Mouse (Mus musculus): ENCODE results near the gene Kif13a.

Kif13a gene

DNA sequence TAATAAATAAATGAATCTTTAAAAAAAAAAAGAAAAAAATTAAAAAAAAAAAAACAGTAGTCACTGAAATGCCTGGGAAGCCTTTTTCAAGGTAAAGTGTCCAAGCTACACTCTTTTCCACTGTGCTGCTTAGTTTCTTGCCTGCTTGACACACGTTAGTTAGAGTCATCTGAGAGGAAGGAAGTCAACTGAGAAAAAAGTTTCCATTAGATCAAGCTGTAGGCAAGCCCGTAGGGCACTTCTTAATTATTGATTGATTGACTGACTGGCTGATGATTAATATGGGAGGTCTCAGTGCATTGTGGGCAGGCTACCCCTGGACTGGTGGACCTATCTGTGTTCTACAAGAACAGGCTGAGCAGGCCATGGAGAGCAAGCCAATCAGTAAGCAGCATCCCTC lies 9.9 kb downstream of the Kif13a start:
- no peak for DNase-seq

DNA sequence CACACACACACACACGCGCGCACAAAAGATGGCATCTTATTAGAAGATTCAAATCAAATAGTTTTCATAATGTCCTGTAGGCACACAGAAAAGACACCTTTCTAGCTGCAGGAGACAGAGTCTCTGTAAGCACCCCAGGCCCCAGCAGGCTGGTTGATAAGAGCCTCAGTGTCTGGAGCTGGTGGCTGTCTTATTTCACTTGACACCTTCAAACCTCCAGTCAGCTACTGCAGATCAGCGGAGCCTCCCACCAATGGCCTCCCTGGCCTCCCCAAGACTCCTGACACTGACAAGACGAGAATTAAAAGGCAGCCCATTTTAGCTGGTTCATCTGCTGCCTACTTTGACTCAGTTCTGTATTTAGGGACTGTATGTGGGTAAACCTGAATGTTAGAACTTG lies 11.2 kb downstream of the Kif13a start:
- no peak for DNase-seq

- DNase-seq = no peak
Measured at GRCm38 (mm10) chr13:46911960-46912359, 17.7 kb downstream of the Kif13a start.

- DNase-seq = peak; percentile 50 to 51
Measured at GRCm38 (mm10) chr13:46911018-46911419, 18.6 kb downstream of the Kif13a start.

- DNase-seq = no peak
Measured at GRCm38 (mm10) chr13:46909946-46910345, 19.7 kb downstream of the Kif13a start.

DNA sequence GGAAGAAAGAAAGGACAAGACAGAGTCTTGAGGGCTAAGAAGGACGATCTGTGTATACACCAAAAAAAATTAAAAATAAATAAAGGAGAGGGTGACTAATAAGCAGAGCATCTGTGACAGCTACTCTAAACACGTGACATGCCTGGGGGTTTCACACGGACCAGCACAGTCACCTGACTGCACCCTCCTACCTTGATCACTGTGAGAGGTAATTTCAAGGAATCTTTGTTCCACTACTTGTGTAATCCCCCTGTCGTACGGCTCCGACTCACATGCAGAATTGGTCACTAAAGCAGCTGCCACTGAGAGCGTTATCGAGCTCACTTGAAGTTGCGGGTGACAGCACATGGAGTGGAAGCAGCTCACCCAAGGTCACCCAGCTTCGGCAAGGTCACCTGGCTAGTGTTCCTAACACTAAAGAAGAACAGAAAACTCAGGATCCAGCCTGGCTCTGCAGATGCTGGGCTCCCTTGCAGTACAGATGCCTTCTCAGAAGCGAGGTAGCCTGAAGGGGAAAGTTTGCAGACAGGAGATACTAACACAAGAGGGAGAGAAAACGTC lies 20.6 kb downstream of the Kif13a start:
- DNase-seq = no peak

GRCm38 (mm10) chr13:46908387-46908786 lies 21.3 kb downstream of the Kif13a start:
- no peak for DNase-seq

GRCm38 (mm10) chr13:46907861-46908260 lies 21.8 kb downstream of the Kif13a start:
- no peak for DNase-seq

GRCm38 (mm10) chr13:46907115-46907514 lies 22.6 kb downstream of the Kif13a start:
- DNase-seq = peak in 1 of 2 experiments; percentile 32

GRCm38 (mm10) chr13:46905971-46906370 lies 23.7 kb downstream of the Kif13a start:
- no peak for DNase-seq

DNA sequence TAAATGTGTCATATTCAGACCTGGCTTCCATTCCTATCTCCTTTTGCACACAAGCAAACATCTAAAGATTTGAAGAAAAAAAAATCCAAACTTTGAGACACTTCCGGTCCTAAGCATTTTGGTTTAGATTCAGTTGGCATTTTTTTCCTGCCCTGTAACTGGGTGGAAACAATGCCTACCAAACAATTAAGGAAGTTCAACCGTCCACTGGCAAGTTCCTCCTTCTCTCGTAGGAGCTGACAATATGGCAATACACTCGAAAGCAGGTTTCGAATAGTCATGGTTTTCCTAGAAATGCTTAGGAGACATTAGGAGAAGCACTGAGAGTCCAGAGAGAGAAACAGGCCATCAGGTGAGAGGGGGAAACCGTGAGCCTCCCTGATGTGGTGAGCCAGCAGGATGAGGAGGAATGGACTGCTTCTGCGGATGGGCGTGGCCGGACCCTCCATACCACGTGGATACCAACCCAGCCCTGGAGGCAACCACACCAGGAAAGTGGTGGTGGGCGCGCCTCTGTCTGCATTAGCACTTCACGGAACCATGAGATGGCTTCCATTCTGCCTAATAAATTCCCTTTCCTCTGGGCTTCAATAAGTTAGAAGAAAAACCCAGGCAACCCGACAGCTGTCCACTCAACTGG lies 24.6 kb downstream of the Kif13a start:
- no peak for DNase-seq

GRCm38 (mm10) chr13:46902568-46903255 lies 27.0 kb downstream of the Kif13a start:
- DNase-seq = no peak

GRCm38 (mm10) chr13:46900870-46901555 lies 28.7 kb downstream of the Kif13a start:
- no peak for DNase-seq

DNA sequence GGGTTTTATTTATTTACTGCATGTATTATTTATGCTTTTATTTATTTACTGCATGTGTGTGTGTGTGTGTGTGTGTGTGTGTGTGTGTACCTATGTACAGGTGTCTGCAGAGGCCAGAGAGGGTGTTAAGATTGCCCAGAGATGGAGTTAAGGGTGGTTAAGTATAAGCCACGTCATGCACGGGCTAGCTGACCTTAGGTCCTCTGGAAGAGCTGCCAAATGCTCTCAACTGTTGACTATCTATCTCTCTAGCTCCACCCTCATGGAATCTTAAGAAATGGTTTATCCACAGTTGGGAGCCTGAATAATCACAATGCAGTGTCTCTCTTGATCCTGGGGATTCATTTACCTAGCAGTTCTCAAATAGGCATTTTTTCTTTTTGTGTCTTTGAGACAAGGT lies 30.8 kb downstream of the Kif13a start:
- no peak for DNase-seq

- DNase-seq = no peak
Measured at GRCm38 (mm10) chr13:46898411-46898810, 31.3 kb downstream of the Kif13a start.

- no peak for DNase-seq
Measured at GRCm38 (mm10) chr13:46892380-46892779, 37.3 kb downstream of the Kif13a start.

DNA sequence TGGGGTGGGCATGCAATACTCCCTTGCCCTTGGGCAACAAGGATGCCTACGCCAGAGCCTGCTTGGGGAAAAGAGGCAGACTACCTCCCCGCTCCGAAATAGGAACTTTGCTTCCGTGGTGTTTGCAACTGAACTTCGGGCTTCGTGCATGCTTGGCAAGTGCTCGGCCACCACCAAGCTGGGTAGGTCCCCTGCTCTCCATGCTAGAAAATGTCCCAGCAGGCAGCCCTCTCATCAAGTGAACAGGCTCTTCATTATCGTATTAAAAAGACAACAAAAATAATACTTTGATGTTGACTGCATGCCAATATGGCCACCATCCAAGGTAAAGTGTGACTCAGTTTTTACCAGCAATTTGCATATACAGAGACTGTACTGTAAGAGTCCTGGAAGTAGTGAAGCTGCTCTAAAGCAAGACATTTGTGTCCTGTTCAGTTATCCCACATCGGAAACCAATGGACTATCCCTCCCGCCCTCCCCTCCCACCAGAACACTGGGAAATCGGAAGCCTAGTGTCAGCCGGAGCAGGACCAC lies 41.5 kb downstream of the Kif13a start:
- DNase-seq = no peak

- DNase-seq = no peak
Measured at GRCm38 (mm10) chr13:46886497-46887261, 43.0 kb downstream of the Kif13a start.

GRCm38 (mm10) chr13:46885759-46886060 lies 44.0 kb downstream of the Kif13a start:
- DNase-seq = no peak

- no peak for DNase-seq
Measured at GRCm38 (mm10) chr13:46884898-46885758, 44.5 kb downstream of the Kif13a start.

DNA sequence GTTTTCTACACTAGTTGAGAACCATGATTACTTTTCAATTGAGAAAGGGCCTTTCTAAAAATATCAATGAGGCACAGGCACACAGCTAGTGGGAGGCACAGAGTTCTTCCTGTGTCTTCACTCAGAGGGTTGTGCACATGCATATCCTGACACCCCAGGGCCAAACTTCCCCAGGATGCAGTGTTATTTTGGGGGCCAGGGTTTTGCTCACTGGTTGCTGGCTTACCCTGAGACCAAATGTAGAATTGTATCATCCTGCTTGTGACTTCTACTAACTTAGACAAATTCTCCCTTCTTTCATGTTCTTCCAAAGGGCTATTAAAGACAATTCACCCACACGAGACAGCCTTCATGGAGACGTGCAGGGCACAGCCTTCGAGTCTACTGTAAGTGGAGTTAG lies 45.7 kb downstream of the Kif13a start:
- DNase-seq = no peak

GRCm38 (mm10) chr13:46883381-46883780 lies 46.3 kb downstream of the Kif13a start:
- DNase-seq = peak; percentile 41 to 58

Data from cerebellum, adult 18-20 months (tissue).